Mouse (Mus musculus) embryonic facial prominence, embryonic 12.5 days (tissue): ENCODE measurements around the gene Hesx1. TPM values are rescaled to one million over a fixed set of nuclear protein-coding genes. Genes with fewer than 3 reads are reported as not detected.

Experiments
- ATAC-seq: fragments of 200-750 bp; cut with Nextera tagmentation; 2 replicates; pipeline ENCODE4 v1.8.0; 2017; ENCODE audit not compliant: insufficient number of reproducible peaks, insufficient read depth, low FRiP score, low TSS enrichment
- H3K27ac ChIP-seq: fragments of 300-500 bp; sonication (generic); 2 replicates; pipeline ENCODE4 v1.5.1; 2016; ENCODE audit warnings: mild to moderate bottlenecking
- H3K27me3 ChIP-seq: fragments of 300-500 bp; sonication (generic); 2 replicates; pipeline ENCODE4 v1.6.1; 2016; ENCODE audit warnings: mild to moderate bottlenecking, moderate library complexity
- H3K36me3 ChIP-seq: fragments of 300-500 bp; sonication (generic); 2 replicates; pipeline ENCODE4 v1.6.1; 2016; ENCODE audit warnings: mild to moderate bottlenecking
- H3K4me1 ChIP-seq: fragments of 300-500 bp; sonication (generic); 2 replicates; pipeline ENCODE4 v1.6.1; 2016
- H3K4me2 ChIP-seq: fragments of 300-500 bp; sonication (generic); replicated peaks from 2 replicates; pipeline ENCODE4 v1.6.1; 2016; ENCODE audit warnings: mild to moderate bottlenecking, moderate library complexity
- H3K4me3 ChIP-seq: fragments of 300-500 bp; sonication (generic); 2 replicates; pipeline ENCODE4 v1.5.1; 2016; ENCODE audit warnings: mild to moderate bottlenecking
- H3K9ac ChIP-seq: fragments of 300-500 bp; sonication (generic); 2 replicates; pipeline ENCODE4 v1.6.1; 2016; ENCODE audit warnings: mild to moderate bottlenecking, moderate library complexity
- H3K9me3 ChIP-seq: fragments of 300-500 bp; sonication (generic); 2 replicates; pipeline ENCODE4 v1.6.1; 2016; ENCODE audit warnings: mild to moderate bottlenecking, moderate library complexity
- WGBS: fragments of 180-500 bp; shearing (Covaris S2); methylation state at CpG from one replicate; pipeline ENCODE4 v1.1.7; 2016; 5-methylcytosine and 5-hydroxymethylcytosine counted together
- polyA plus RNA-seq: library from polyadenylated mRNA; unstranded; fragments of >200 nt; fragmentation: Nextera tagmentation; extraction: Ambion mirVana; gene quantifications from 2 replicates; pipeline ENCODE4 v1.2.1, GENCODE M21; 2016

The Hesx1 gene
- polyA plus RNA-seq, 1 experiment from 2014 or later: 0.88 TPM

DNA sequence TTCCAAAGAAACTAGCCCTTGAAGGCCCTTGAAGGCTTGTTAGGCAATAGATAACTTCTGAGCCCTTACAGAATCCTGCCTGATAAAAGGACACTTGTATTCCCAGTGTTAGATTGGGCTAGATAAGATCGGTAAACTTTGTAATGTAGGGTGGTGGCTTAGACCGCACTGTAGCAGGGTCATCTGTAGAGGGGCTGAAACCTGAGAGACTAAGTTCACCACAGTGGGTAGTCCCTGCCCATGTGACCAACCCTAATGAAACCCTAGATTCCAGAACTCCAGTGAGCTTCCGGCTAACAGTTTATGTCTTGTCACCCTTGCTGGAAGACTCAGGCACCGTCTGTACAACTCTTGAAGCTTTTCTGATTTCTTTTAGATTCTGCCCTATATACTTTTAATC lies 19.4 kb downstream of the Hesx1 start:
- no peaks in the 10 kb centered on the region for H3K36me3 ChIP-seq
- no peak for ATAC-seq

DNA sequence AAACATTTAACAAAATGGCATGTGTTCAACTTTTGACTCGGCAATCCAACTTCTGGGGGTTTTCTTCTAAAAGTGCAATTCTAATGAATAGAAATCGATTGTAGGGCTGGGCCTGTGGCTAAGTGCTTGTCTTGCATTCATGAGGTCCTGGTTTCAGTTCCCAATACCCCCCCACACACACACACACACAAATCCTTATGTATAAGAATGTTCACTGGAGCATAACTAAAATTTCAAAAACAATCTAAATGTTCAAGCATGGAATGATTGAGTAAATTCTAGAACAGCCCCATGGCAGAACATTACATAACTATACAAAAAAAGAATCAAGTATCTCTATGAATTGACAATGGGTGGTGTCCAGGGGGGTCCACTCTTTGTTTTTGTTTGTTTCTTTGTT lies 23.7 kb downstream of the Hesx1 start:
- WGBS: 96% methylated on average over 2 of the region's 2 CpGs
- no peaks in the 10 kb centered on the region for H3K27me3 ChIP-seq

More for the DNA sequence above, 19.4 kb downstream of the Hesx1 start:
- Histone ChIP-seq H3K9me3 (no peaks in the 10 kb centered on the region), H3K27ac (no peak overlapping the region), H3K4me2 (no peak overlapping the region), H3K4me3 (no peak overlapping the region), H3K27me3 (no peaks in the 10 kb centered on the region), H3K4me1 (no peaks in the 10 kb centered on the region), H3K9ac (no peak overlapping the region)
- 48% methylated on average over 4 of the region's 4 CpGs for WGBS

DNA sequence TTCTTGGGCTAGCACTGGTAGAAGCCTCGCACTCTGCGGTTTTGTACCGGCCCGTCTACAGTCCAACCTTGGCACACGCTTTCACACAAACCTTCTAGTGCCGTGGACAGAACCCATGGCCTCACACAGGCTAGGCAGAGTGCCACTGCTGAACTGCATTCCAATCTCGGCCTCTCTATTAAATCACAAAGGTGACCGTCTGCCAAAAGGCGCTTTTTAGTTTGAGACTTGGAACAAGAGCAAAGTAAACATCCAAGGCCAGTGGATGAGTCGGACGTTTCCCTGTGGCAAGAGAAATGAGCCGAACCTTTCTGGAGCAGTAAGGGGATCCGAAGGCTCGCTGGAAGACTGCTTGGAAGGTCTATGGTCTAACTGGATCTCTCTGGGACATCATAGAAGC lies 25.6 kb downstream of the Hesx1 start:
- H3K36me3 ChIP-seq: no peaks in the 10 kb centered on the region
- no peak overlapping the region for H3K27ac ChIP-seq
- no peaks in the 10 kb centered on the region for H3K4me1 ChIP-seq
- H3K4me3 ChIP-seq: no peak overlapping the region
- WGBS: 88% methylated on average over 14 of the region's 14 CpGs
- H3K9me3 ChIP-seq: no peaks in the 10 kb centered on the region
- H3K4me2 ChIP-seq: no peak overlapping the region
- H3K9ac ChIP-seq: no peak overlapping the region
- H3K27me3 ChIP-seq: no peaks in the 10 kb centered on the region
- ATAC-seq: no peak

More for the DNA sequence above, 23.7 kb downstream of the Hesx1 start:
- no peak for ATAC-seq
- no peaks in the 10 kb centered on the region for H3K9me3 ChIP-seq
- no peak overlapping the region for H3K9ac ChIP-seq
- H3K36me3 ChIP-seq: no peaks in the 10 kb centered on the region
- H3K4me3 ChIP-seq: no peak overlapping the region
- no peaks in the 10 kb centered on the region for H3K4me1 ChIP-seq
- no peak overlapping the region for H3K4me2 ChIP-seq
- no peak overlapping the region for H3K27ac ChIP-seq

DNA sequence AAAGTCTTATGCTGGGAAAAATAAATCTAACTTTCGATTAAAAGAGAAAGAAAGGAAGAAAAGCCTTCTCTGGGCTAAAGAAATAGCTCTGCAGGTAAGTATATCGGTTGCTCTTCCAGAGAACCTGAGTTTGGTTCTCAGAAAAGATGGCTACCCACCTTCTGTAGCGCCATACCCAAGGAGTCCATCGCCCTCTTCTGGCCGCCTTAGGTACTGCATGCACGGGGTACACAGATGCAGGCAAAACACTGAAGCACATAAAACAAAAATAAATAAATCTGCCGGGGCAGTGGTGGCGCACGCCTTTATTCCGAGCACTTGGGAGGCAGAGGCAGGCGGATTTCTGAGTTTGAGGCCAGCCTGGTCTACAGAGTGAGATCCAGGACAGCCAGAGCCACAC lies 28.7 kb downstream of the Hesx1 start:
- 42% methylated on average over 11 of the region's 11 CpGs for WGBS
- H3K36me3 ChIP-seq: no peaks in the 10 kb centered on the region
- no peak overlapping the region for H3K4me2 ChIP-seq
- no peak overlapping the region for H3K4me3 ChIP-seq
- H3K9me3 ChIP-seq: no peaks in the 10 kb centered on the region
- no peak for ATAC-seq
- no peaks in the 10 kb centered on the region for H3K4me1 ChIP-seq
- H3K27me3 ChIP-seq: no peaks in the 10 kb centered on the region
- H3K27ac ChIP-seq: no peak overlapping the region
- H3K9ac ChIP-seq: no peak overlapping the region

DNA sequence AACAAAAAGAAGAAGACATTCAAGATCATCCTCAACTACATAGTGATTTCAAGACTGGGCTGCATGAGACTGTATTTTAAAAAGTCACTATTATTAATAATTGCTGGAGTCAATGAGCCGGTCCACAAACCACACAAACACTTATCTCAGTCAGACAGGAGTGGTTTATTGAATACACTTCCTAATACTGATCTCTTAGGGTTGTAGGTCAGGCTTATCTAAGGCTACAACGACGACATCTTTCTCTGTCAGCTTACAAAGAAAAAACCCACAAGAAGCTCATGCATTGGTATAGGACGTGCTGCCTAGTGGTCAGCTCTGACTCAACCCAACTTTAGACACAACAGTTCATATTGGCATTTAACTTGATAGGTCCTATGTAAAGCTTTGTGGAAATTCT lies 30.4 kb downstream of the Hesx1 start:
- no peaks in the 10 kb centered on the region for H3K9me3 ChIP-seq

DNA sequence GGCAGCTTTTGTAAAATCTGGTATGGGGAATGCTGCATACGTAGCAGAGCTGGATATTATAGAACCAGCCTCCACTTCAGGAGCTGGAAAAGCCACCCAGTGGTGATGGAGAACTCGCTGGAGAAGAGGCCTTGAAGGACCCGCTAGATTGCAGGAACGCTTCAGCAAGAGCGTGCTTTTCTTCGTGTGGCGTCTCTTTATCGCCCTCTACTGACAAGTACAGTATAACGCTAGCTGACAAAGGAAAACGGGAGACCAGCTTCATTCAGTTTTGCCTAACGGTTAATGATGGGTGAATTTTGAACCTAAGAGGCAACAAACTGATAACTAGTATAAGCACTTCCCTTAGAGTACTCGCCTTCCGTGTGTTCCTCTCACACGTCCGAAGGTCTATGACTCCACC lies 35.6 kb downstream of the Hesx1 start:
- H3K4me2 ChIP-seq: no peak overlapping the region
- H3K27ac ChIP-seq: no peak overlapping the region
- H3K9ac ChIP-seq: no peak overlapping the region
- WGBS: 3% methylated on average over 15 of the region's 15 CpGs
- H3K36me3 ChIP-seq: no peaks in the 10 kb centered on the region
- peaks cover 3% of the 10 kb centered on the region; the same call in 1 of the 2 replicates for H3K4me1 ChIP-seq
- ATAC-seq: no peak
- no peaks in the 10 kb centered on the region for H3K27me3 ChIP-seq
- H3K4me3 ChIP-seq: no peak overlapping the region
- no peaks in the 10 kb centered on the region for H3K9me3 ChIP-seq

More for the DNA sequence above, 30.4 kb downstream of the Hesx1 start:
- no peak overlapping the region for H3K4me2 ChIP-seq
- WGBS: 83% methylated on average over 4 of the region's 4 CpGs
- no peaks in the 10 kb centered on the region for H3K36me3 ChIP-seq
- H3K27me3 ChIP-seq: no peaks in the 10 kb centered on the region
- H3K4me3 ChIP-seq: no peak overlapping the region
- no peak for ATAC-seq
- H3K4me1 ChIP-seq: peaks cover 2% of the 10 kb centered on the region; the same call in 1 of the 2 replicates
- no peak overlapping the region for H3K9ac ChIP-seq
- no peak overlapping the region for H3K27ac ChIP-seq

- no peaks in the 10 kb centered on the region for H3K27me3 ChIP-seq
- no peak overlapping the region for H3K27ac ChIP-seq
- peak; percentile 54 for ATAC-seq
- H3K4me2 ChIP-seq: no peak overlapping the region
- H3K9me3 ChIP-seq: no peaks in the 10 kb centered on the region
- H3K36me3 ChIP-seq: no peaks in the 10 kb centered on the region
- WGBS: 16% methylated on average over 4 of the region's 4 CpGs
- peaks cover 3% of the 10 kb centered on the region; the same call in 1 of the 2 replicates for H3K4me1 ChIP-seq
- H3K9ac ChIP-seq: no peak overlapping the region
- H3K4me3 ChIP-seq: no peak overlapping the region
These were observed 36.9 kb downstream of the Hesx1 start for GRCm38 (mm10) chr14:27031142-27031541.

DNA sequence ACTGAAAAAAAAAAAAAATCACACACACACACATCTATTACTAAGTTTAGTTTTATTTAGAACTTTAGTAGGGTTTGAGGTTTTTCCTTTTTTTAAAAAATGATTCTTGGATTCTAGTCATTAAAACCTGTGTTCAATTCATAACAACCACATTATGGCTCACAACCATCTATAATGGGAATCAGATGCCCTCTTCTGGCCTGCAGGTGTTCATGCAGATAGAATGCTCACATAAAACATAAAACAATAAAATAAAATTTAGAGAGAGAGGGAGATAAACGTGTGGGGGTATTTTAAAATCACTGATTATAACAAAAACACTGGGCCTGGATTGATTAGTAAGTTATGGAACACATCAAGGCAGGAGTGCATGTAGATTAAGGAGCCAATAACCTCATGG lies 43.3 kb downstream of the Hesx1 start:
- H3K27ac ChIP-seq: no peak overlapping the region
- no peak for ATAC-seq
- WGBS: 68% methylated on average over 1 of the region's 1 CpGs

GRCm38 (mm10) chr14:27038783-27039182 lies 44.6 kb downstream of the Hesx1 start, which contains the start of gene Il17rd:
TSS of gene Il17rd (plus strand) at chr14:27038941.
- H3K9ac ChIP-seq: peak within 1 kb of the TSS; percentile 91
- peak; percentile 90 for ATAC-seq
- H3K4me2 ChIP-seq: peak within 1 kb of the TSS; percentile 69
- H3K27me3 ChIP-seq: no peaks in the 10 kb centered on the region
- H3K4me1 ChIP-seq: peaks cover 33% of the 10 kb centered on the region
- H3K4me3 ChIP-seq: peak within 1 kb of the TSS; percentile 99
- under 1% methylated on average over 25 of the region's 29 CpGs for WGBS
- H3K27ac ChIP-seq: peak within 1 kb of the TSS; percentile 89
- H3K9me3 ChIP-seq: no peaks in the 10 kb centered on the region
- H3K36me3 ChIP-seq: no peaks in the 10 kb centered on the region

More for the DNA sequence above, 43.3 kb downstream of the Hesx1 start:
- Histone ChIP-seq H3K4me3 (no peak overlapping the region), H3K27me3 (no peaks in the 10 kb centered on the region), H3K4me1 (peaks cover 20% of the 10 kb centered on the region), H3K9ac (no peak overlapping the region), H3K9me3 (no peaks in the 10 kb centered on the region), H3K36me3 (no peaks in the 10 kb centered on the region), H3K4me2 (no peak overlapping the region)

GRCm38 (mm10) chr14:27039281-27040248 lies 45.3 kb downstream of the Hesx1 start:
- peaks cover 41% of the 10 kb centered on the region for H3K4me1 ChIP-seq
- peak; percentile 59; the same call in 1 of the 2 replicates for ATAC-seq
- WGBS: under 1% methylated on average over 59 of the region's 59 CpGs

DNA sequence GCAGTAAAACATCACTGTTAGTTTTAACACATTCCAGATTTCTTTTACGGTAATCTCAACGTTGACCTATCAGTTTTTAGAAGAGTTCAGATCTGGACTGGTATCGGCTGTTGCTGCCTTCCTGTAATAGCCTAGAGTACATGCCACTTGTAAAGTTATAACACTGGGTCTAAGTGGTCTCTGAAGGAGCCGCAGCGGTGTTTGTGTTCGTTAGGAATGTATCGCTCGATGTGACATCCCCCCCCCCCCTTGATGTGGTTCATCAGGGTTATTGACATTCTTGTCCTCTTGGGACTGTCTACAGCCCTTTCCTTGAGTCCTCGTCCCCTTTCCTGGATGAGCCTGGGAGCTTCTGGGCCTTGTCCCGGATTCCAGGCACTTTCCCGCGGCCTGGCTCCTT lies 46.2 kb downstream of the Hesx1 start:
- ATAC-seq: no peak
- H3K27ac ChIP-seq: peak overlapping the region; percentile 1; the same call in 1 of the 2 replicates
- 3% methylated on average over 12 of the region's 12 CpGs for WGBS

More at GRCm38 (mm10) chr14:27039281-27040248, 45.3 kb downstream of the Hesx1 start:
- Histone ChIP-seq H3K9ac (peak overlapping the region; percentile 91), H3K36me3 (no peaks in the 10 kb centered on the region), H3K4me2 (peak overlapping the region; percentile 69), H3K9me3 (no peaks in the 10 kb centered on the region), H3K4me3 (peak overlapping the region; percentile 99), H3K27ac (peak overlapping the region; percentile 89), H3K27me3 (no peaks in the 10 kb centered on the region)

More for the DNA sequence above, 46.2 kb downstream of the Hesx1 start:
- peak overlapping the region; percentile 69 for H3K4me2 ChIP-seq
- peak overlapping the region; percentile 99 for H3K4me3 ChIP-seq
- no peaks in the 10 kb centered on the region for H3K9me3 ChIP-seq
- H3K36me3 ChIP-seq: no peaks in the 10 kb centered on the region
- H3K27me3 ChIP-seq: no peaks in the 10 kb centered on the region
- H3K9ac ChIP-seq: peak overlapping the region; percentile 91
- peaks cover 49% of the 10 kb centered on the region for H3K4me1 ChIP-seq
